Mouse (Mus musculus): Measurements from ENCODE around the gene Cdh5. TPM values are rescaled to one million over a fixed set of nuclear protein-coding genes. Genes with fewer than 3 reads are reported as not detected.

The Cdh5 gene
- 1.3 TPM for total RNA-seq (2023)

GRCm38 (mm10) chr8:104101415-104101814 is at the start of gene Cdh5:
Gene Cdh5 (plus strand): TSS chr8:104101625.

GRCm38 (mm10) chr8:104170118-104171049 is 69.0 kb downstream of the Cdh5 start, which contains the start of gene Bean1:
Gene Bean1 (plus strand): TSS chr8:104170442.

Other genes with a start within 250 kb of the Cdh5 start
- not detected for gene Bean1, start 68.8 kb downstream of the Cdh5 start, total RNA-seq (2023)
- 71.7 TPM for gene Tk2, start 146.9 kb downstream of the Cdh5 start, total RNA-seq (2023)
- gene Cklf, start 149.2 kb downstream of the Cdh5 start, total RNA-seq (2023): 42.5 TPM
- gene Cmtm2a, start 191.6 kb downstream of the Cdh5 start, total RNA-seq (2023): not detected
- gene Gm45711, start 208.5 kb downstream of the Cdh5 start, total RNA-seq (2023): not detected
- gene Cmtm1, start 208.5 kb downstream of the Cdh5 start, total RNA-seq (2023): not detected
- not detected for gene Gm11020, start 219.9 kb downstream of the Cdh5 start, total RNA-seq (2023)
- not detected for gene Cmtm2b, start 220.6 kb downstream of the Cdh5 start, total RNA-seq (2023)
- 14.6 TPM for gene Cmtm3, start 237.8 kb downstream of the Cdh5 start, total RNA-seq (2023)

Data from CD4-positive naive resting alpha-beta T cell, adult 57 days (primary cell).